Mouse (Mus musculus) midbrain, postnatal 0 days (tissue): ENCODE data around the gene Ifi35. TPM values are rescaled to one million over a fixed set of nuclear protein-coding genes. Genes with fewer than 3 reads are reported as not detected.
"Not testable (repeated sequence)": the region's sequence is repeated elsewhere in the genome, so short reads cannot be mapped to it uniquely, and the experiment has no call there.

Source experiments
- ATAC-seq: fragments of 200-750 bp; cut with Nextera tagmentation; 2 replicates; pipeline ENCODE4 v1.8.0; 2017; ENCODE audit warnings: moderate number of reproducible peaks, mild to moderate bottlenecking, moderate TSS enrichment, moderate library complexity; ENCODE audit not compliant: low FRiP score
- DNase-seq: peaks from one replicate; pipeline ENCODE4 v3.0.0-alpha.2; 2015; ENCODE audit warnings: low spot score
- H3K27ac ChIP-seq: fragments of 300-500 bp; sonication (generic); 2 replicates; pipeline ENCODE4 v1.5.1; 2014; ENCODE audit warnings: low read depth, mild to moderate bottlenecking, low read length, mixed read lengths
- H3K27me3 ChIP-seq: fragments of 300-500 bp; sonication (generic); 2 replicates; pipeline ENCODE4 v1.6.1; 2014; ENCODE audit warnings: low read length, control low read depth, mixed read lengths; ENCODE audit not compliant: insufficient read depth
- H3K36me3 ChIP-seq: fragments of 300-500 bp; sonication (generic); 2 replicates; pipeline ENCODE4 v1.6.1; 2014; ENCODE audit warnings: low read length, control low read depth, mixed read lengths; ENCODE audit not compliant: insufficient read depth
- H3K4me1 ChIP-seq: fragments of 300-500 bp; sonication (generic); 2 replicates; pipeline ENCODE4 v1.6.1; 2014; ENCODE audit warnings: mild to moderate bottlenecking, control low read depth, antibody characterized with exemption, low read length, mixed read lengths; ENCODE audit not compliant: insufficient read depth
- H3K4me2 ChIP-seq: fragments of 300-500 bp; sonication (generic); 2 replicates; pipeline ENCODE4 v1.6.1; 2014; ENCODE audit warnings: low read depth, mild to moderate bottlenecking, low read length, mixed read lengths; ENCODE audit not compliant: poor library complexity, severe bottlenecking
- H3K4me3 ChIP-seq: fragments of 300-500 bp; sonication (generic); 2 replicates; pipeline ENCODE4 v1.5.1; 2014; ENCODE audit warnings: low read depth, mild to moderate bottlenecking, low read length, moderate library complexity
- H3K9ac ChIP-seq: fragments of 300-500 bp; sonication (generic); replicated peaks from 2 replicates; pipeline ENCODE4 v1.6.1; 2014; ENCODE audit warnings: mild to moderate bottlenecking, low read length, moderate library complexity, mixed read lengths; ENCODE audit not compliant: poor library complexity, severe bottlenecking
- H3K9me3 ChIP-seq: fragments of 300-500 bp; sonication (generic); 2 replicates; pipeline ENCODE4 v1.6.1; 2016; ENCODE audit warnings: low read length, control low read depth
- CTCF ChIP-seq: IDR thresholded peaks from 2 replicates; pipeline ENCODE4 v1.5.1; 2016; ENCODE audit warnings: antibody characterized with exemption, mild to moderate bottlenecking
- WGBS: fragments of 180-500 bp; shearing (Covaris S2); extraction: QIAGEN DNeasy Blood & Tissue Kit; methylation state at CpG from one replicate; pipeline ENCODE4 v1.1.7; 2014; 5-methylcytosine and 5-hydroxymethylcytosine counted together
- polyA plus RNA-seq: library from polyadenylated mRNA; unstranded; fragments of >200 nt; fragmentation: Nextera tagmentation; extraction: Ambion mirVana; gene quantifications from 2 replicates; pipeline ENCODE4 v1.2.1, GENCODE M21; 2015
- total RNA-seq: library from RNA; depleted of rRNA; stranded (reverse); fragments of >200 nt; gene quantifications from 2 replicates; pipeline ENCODE4 v1.2.3, GENCODE M21; 2014

The Ifi35 gene
- total and polyA plus RNA-seq, 2 experiments from 2014 or later: 3.3 to 4.5 TPM

- H3K27ac ChIP-seq: peak overlapping the region; percentile 89
- DNase-seq (peak; percentile 46), ATAC-seq (peak; percentile 11; the same call in 1 of the 2 replicates)
- peak overlapping the region; percentile 86 for H3K9ac ChIP-seq
- H3K9me3 ChIP-seq: no peaks in the 10 kb centered on the region
- no peak for TF ChIP-seq CTCF
- peaks cover 7% of the 10 kb centered on the region; the same call in 1 of the 2 replicates for H3K36me3 ChIP-seq
- no peaks in the 10 kb centered on the region for H3K27me3 ChIP-seq
- peak overlapping the region; percentile 85 for H3K4me2 ChIP-seq
- H3K4me1 ChIP-seq: peaks cover 16% of the 10 kb centered on the region
- WGBS: 0% methylated on average over 29 of the region's 31 CpGs
- H3K4me3 ChIP-seq: peak overlapping the region; percentile 75
Measured at GRCm38 (mm10) chr11:101468263-101468688, 20.1 kb downstream of the Ifi35 start.

- no peak for ATAC-seq
- no peaks in the 10 kb centered on the region for H3K27me3 ChIP-seq
- peak overlapping the region; percentile 75 for H3K4me3 ChIP-seq
- no peak for DNase-seq
- H3K4me1 ChIP-seq: peaks cover 12% of the 10 kb centered on the region
- no peak for TF ChIP-seq CTCF
- H3K9me3 ChIP-seq: no peaks in the 10 kb centered on the region
- 3% methylated on average over 13 of the region's 13 CpGs for WGBS
- H3K4me2 ChIP-seq: peak overlapping the region; percentile 85
- peak overlapping the region; percentile 89 for H3K27ac ChIP-seq
- H3K36me3 ChIP-seq: peaks cover 7% of the 10 kb centered on the region; the same call in 1 of the 2 replicates
- peak overlapping the region; percentile 86 for H3K9ac ChIP-seq
Measured at GRCm38 (mm10) chr11:101468731-101469130, 20.5 kb downstream of the Ifi35 start.

- Histone ChIP-seq H3K9ac (peak overlapping the region; percentile 86; the same call in 1 of the 2 replicates), H3K4me2 (peak overlapping the region; percentile 85), H3K9me3 (no peaks in the 10 kb centered on the region), H3K4me1 (peaks cover 7% of the 10 kb centered on the region; the same call in 1 of the 2 replicates), H3K27me3 (no peaks in the 10 kb centered on the region), H3K36me3 (peaks cover 7% of the 10 kb centered on the region; the same call in 1 of the 2 replicates), H3K4me3 (peak overlapping the region; percentile 75), H3K27ac (no peak overlapping the region)
- TF ChIP-seq CTCF: no peak
- ATAC-seq (no peak), DNase-seq (no peak)
- WGBS: 57% methylated on average over 4 of the region's 4 CpGs
Measured at GRCm38 (mm10) chr11:101469155-101469554, 20.9 kb downstream of the Ifi35 start.

GRCm38 (mm10) chr11:101470206-101470605, 22.0 kb downstream of the Ifi35 start:
- H3K4me2 ChIP-seq: no peak overlapping the region
- 31% methylated on average over 7 of the region's 7 CpGs for WGBS
- no peak overlapping the region for H3K27ac ChIP-seq

GRCm38 (mm10) chr11:101471926-101472325, 23.7 kb downstream of the Ifi35 start:
- no peaks in the 10 kb centered on the region for H3K4me1 ChIP-seq
- no peaks in the 10 kb centered on the region for H3K27me3 ChIP-seq
- no peak overlapping the region for H3K4me2 ChIP-seq
- peaks cover 7% of the 10 kb centered on the region; the same call in 1 of the 2 replicates for H3K36me3 ChIP-seq
- ATAC-seq (no peak), DNase-seq (peak; percentile 42)
- H3K9me3 ChIP-seq: no peaks in the 10 kb centered on the region
- no peak overlapping the region for H3K4me3 ChIP-seq
- 41% methylated on average over 3 of the region's 3 CpGs for WGBS
- H3K27ac ChIP-seq: no peak overlapping the region
- no peak for TF ChIP-seq CTCF
- H3K9ac ChIP-seq: no peak overlapping the region

More at GRCm38 (mm10) chr11:101470206-101470605, 22.0 kb downstream of the Ifi35 start:
- ATAC-seq: no peak
- Histone ChIP-seq H3K9me3 (no peaks in the 10 kb centered on the region), H3K4me3 (no peak overlapping the region), H3K4me1 (peaks cover 3% of the 10 kb centered on the region; the same call in 1 of the 2 replicates), H3K9ac (no peak overlapping the region), H3K36me3 (peaks cover 7% of the 10 kb centered on the region; the same call in 1 of the 2 replicates), H3K27me3 (no peaks in the 10 kb centered on the region)
- no peak for DNase-seq
- TF ChIP-seq CTCF: no peak

- Histone ChIP-seq H3K4me1 (no peaks in the 10 kb centered on the region), H3K4me3 (no peak overlapping the region), H3K4me2 (no peak overlapping the region), H3K9me3 (no peaks in the 10 kb centered on the region), H3K27ac (no peak overlapping the region), H3K36me3 (peaks cover 7% of the 10 kb centered on the region; the same call in 1 of the 2 replicates), H3K9ac (no peak overlapping the region), H3K27me3 (no peaks in the 10 kb centered on the region)
- DNase-seq (peak; percentile 47), ATAC-seq (no peak)
- WGBS: 67% methylated on average over 7 of the region's 7 CpGs
- TF ChIP-seq CTCF: no peak
Measured at GRCm38 (mm10) chr11:101472336-101472735, 24.1 kb downstream of the Ifi35 start.

- H3K36me3 ChIP-seq, DNase-seq, H3K9ac ChIP-seq, H3K9me3 ChIP-seq, ATAC-seq, H3K27ac ChIP-seq, H3K4me2 ChIP-seq, H3K27me3 ChIP-seq, H3K4me1 ChIP-seq, H3K4me3 ChIP-seq: not testable (repeated sequence)
- 82% methylated on average over 1 of the region's 1 CpGs for WGBS
Measured at GRCm38 (mm10) chr11:101473686-101474085, 25.5 kb downstream of the Ifi35 start.
